Mouse (Mus musculus) ES-Bruce4 (cell line): ENCODE measurements around the gene Slc5a11.

Source experiments
- EP300 ChIP-seq: IDR thresholded peaks from 2 replicates; pipeline ENCODE4 v1.6.1; 2011; ENCODE audit warnings: low read depth, low read length; ENCODE audit not compliant: insufficient read depth
- POLR2A ChIP-seq: IDR thresholded peaks from one replicate; pipeline ENCODE4 v1.8.1; 2011; ENCODE audit warnings: low read length; ENCODE audit not compliant: insufficient read depth

GRCm38 (mm10) chr7:123199151-123199550, 15.4 kb upstream of the Slc5a11 start:
- TF ChIP-seq EP300 (no peak), POLR2A (no peak)
